Mouse (Mus musculus) kidney, adult 2 months (tissue): ENCODE results near the gene Zbtb9. TPM values are rescaled to one million over a fixed set of nuclear protein-coding genes. Genes with fewer than 3 reads are reported as not detected.

Experiments
- DNase-seq: peaks from one replicate; pipeline ENCODE4 v3.0.0; 2021
- H3K27ac ChIP-seq: fragments of 200-500 bp; 2 replicates; pipeline ENCODE4 v1.5.1; 2012; ENCODE audit warnings: low read depth, low read length, control low read depth, inconsistent platforms; ENCODE audit not compliant: insufficient read depth
- H3K27me3 ChIP-seq: fragments of 200-500 bp; replicated peaks from 2 replicates; pipeline ENCODE4 v1.6.1; 2012; ENCODE audit warnings: mild to moderate bottlenecking, moderate library complexity, low read length, inconsistent platforms; ENCODE audit not compliant: control insufficient read depth, insufficient read depth
- H3K36me3 ChIP-seq: fragments of 200-500 bp; 2 replicates; pipeline ENCODE4 v1.6.1; 2012; ENCODE audit warnings: mild to moderate bottlenecking, moderate library complexity, low read length, inconsistent platforms; ENCODE audit not compliant: control insufficient read depth, insufficient read depth
- H3K4me1 ChIP-seq: fragments of 200-500 bp; 2 replicates; pipeline ENCODE4 v1.6.1; 2011; ENCODE audit warnings: low read length; ENCODE audit not compliant: control insufficient read depth, insufficient read depth
- H3K4me3 ChIP-seq: fragments of 200-500 bp; 2 replicates; pipeline ENCODE4 v1.5.1; 2011; ENCODE audit warnings: mild to moderate bottlenecking, low read depth, low read length, control low read depth; ENCODE audit not compliant: insufficient read depth
- CTCF ChIP-seq: fragments of 200-500 bp; conservative IDR thresholded peaks from 2 replicates; pipeline ENCODE4 v1.5.1; 2011; ENCODE audit warnings: low read depth, mild to moderate bottlenecking, control low read depth, low read length, moderate library complexity, mixed read lengths; ENCODE audit not compliant: insufficient read depth, insufficient read length
- POLR2A ChIP-seq: fragments of 200-500 bp; IDR thresholded peaks from one replicate; pipeline ENCODE4 v1.6.1; 2011; ENCODE audit warnings: low read depth, low read length, control low read depth
- WGBS: fragments of 180-500 bp; shearing (Covaris S2); methylation state at CpG from one replicate; pipeline ENCODE4 v1.1.7; 2018; 5-methylcytosine and 5-hydroxymethylcytosine counted together
- polyA plus RNA-seq: library from polyadenylated mRNA; depleted of rRNA; stranded (reverse); fragments of >200 nt; gene quantifications from 2 replicates; pipeline ENCODE4 v1.2.3, GENCODE M21; 2012

Gene Zbtb9
- polyA plus RNA-seq, 1 experiment = 6.5 TPM

GRCm38 (mm10) chr17:27041787-27042055 is 68.8 kb downstream of the Zbtb9 start:
- H3K4me1 ChIP-seq = peaks cover 7% of the 10 kb centered on the region
- H3K27ac ChIP-seq = no peak overlapping the region
- no peaks in the 10 kb centered on the region for H3K36me3 ChIP-seq
- WGBS = 93% methylated on average over 2 of the region's 2 CpGs
- H3K4me3 ChIP-seq = no peak overlapping the region
- no peak for DNase-seq
- H3K27me3 ChIP-seq = no peaks in the 10 kb centered on the region
- TF ChIP-seq POLR2A (no peak), CTCF (no peak)

- Histone ChIP-seq H3K36me3 (no peaks in the 10 kb centered on the region), H3K27ac (no peak overlapping the region), H3K4me3 (no peak overlapping the region), H3K27me3 (no peaks in the 10 kb centered on the region), H3K4me1 (peaks cover 7% of the 10 kb centered on the region)
- peak; percentile 48 for DNase-seq
- 56% methylated on average over 6 of the region's 6 CpGs for WGBS
- TF ChIP-seq CTCF = no peak
- no peak for TF ChIP-seq POLR2A
These were observed 69.9 kb downstream of the Zbtb9 start for GRCm38 (mm10) chr17:27042840-27043239.

DNA sequence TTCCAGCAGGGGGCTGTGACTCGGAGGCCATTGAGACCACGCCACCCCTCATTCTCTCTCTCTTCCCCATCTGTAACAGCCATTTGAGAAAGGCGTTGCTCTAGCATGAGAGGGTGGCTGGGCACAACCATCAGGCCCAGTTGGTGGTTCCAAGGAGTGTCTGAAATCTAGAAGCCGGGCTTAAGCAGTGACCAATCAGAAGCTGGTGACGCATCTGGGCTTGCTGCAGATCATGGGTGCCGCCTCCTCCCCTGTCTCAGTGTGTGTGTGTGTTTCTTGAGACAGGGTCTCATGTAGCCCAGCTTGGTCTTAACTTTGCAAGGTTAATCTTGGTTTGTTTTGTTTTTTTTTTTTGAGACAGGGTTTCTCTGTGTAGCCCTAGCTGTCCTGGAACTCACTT is 72.2 kb downstream of the Zbtb9 start:
- Histone ChIP-seq H3K27me3 (no peaks in the 10 kb centered on the region), H3K4me3 (no peak overlapping the region), H3K27ac (no peak overlapping the region), H3K36me3 (no peaks in the 10 kb centered on the region), H3K4me1 (peaks cover 3% of the 10 kb centered on the region)
- TF ChIP-seq CTCF = no peak
- TF ChIP-seq POLR2A = no peak
- no peak for DNase-seq
- 98% methylated on average over 6 of the region's 6 CpGs for WGBS

DNA sequence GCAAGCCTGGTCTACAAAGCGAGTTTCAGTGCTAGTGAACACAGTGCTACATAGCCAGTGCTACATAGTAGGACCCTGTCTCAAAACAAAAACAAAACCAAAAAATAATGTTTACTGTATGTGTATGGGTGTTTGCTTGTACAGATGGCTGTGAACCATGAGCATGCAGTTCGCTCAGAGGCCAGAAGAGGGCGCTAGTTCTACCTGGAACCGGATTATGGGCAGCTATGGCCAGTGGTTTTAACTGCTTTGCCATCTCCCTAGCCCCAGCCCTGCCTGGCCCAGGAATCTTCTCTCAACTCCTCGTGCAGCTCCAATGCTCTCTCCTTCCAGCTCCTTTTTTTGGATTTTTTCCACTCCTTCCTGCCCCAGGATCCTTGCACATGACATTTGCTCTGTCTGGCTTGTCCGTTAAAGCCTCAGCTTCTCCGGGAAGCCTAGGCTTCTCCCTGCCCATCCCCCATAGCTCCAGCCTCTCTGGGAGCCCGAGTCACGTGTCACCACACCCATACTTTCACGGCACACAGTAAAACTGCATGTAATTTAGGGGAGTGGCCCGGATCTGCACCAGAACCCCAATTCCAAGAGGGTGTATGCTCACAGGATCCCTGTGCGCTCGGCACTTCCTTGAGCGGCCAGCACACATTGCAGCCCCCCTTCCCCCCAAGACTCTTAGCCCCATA is 74.9 kb downstream of the Zbtb9 start:
- H3K27ac ChIP-seq = no peak overlapping the region
- H3K4me1 ChIP-seq = no peaks in the 10 kb centered on the region
- 86% methylated on average over 14 of the region's 14 CpGs for WGBS
- peak; percentile 33; the same call in 1 of the 2 replicates for TF ChIP-seq CTCF
- TF ChIP-seq POLR2A = no peak
- no peak for DNase-seq
- no peaks in the 10 kb centered on the region for H3K27me3 ChIP-seq
- no peaks in the 10 kb centered on the region for H3K36me3 ChIP-seq
- no peak overlapping the region for H3K4me3 ChIP-seq

- TF ChIP-seq POLR2A = no peak
- no peak for TF ChIP-seq CTCF
- DNase-seq = no peak
- Histone ChIP-seq H3K4me3 (no peak overlapping the region), H3K4me1 (no peaks in the 10 kb centered on the region), H3K36me3 (no peaks in the 10 kb centered on the region), H3K27ac (no peak overlapping the region), H3K27me3 (no peaks in the 10 kb centered on the region)
- 66% methylated on average over 14 of the region's 14 CpGs for WGBS
These were observed 75.7 kb downstream of the Zbtb9 start for GRCm38 (mm10) chr17:27048445-27049239.

GRCm38 (mm10) chr17:27050853-27051252 is 77.9 kb downstream of the Zbtb9 start:
- Histone ChIP-seq H3K27ac (no peak overlapping the region), H3K36me3 (no peaks in the 10 kb centered on the region), H3K4me3 (no peak overlapping the region), H3K27me3 (no peaks in the 10 kb centered on the region), H3K4me1 (no peaks in the 10 kb centered on the region)
- 90% methylated on average over 5 of the region's 5 CpGs for WGBS
- DNase-seq = no peak
- TF ChIP-seq POLR2A = no peak
- no peak for TF ChIP-seq CTCF

GRCm38 (mm10) chr17:27051514-27051913 is 78.5 kb downstream of the Zbtb9 start:
- no peak for TF ChIP-seq POLR2A
- no peak for TF ChIP-seq CTCF
- no peaks in the 10 kb centered on the region for H3K4me1 ChIP-seq
- peak; percentile 56 for DNase-seq
- no peaks in the 10 kb centered on the region for H3K27me3 ChIP-seq
- no peaks in the 10 kb centered on the region for H3K36me3 ChIP-seq
- peak overlapping the region; percentile 16; the same call in 1 of the 2 replicates for H3K4me3 ChIP-seq
- no peak overlapping the region for H3K27ac ChIP-seq
- 35% methylated on average over 11 of the region's 11 CpGs for WGBS
